Mouse (Mus musculus) neural tube, embryonic 13.5 days (tissue): ENCODE results near the gene Cracr2a. TPM values are rescaled to one million over a fixed set of nuclear protein-coding genes. Genes with fewer than 3 reads are reported as not detected.

Experiments used
- ATAC-seq: fragments of 200-750 bp; cut with Nextera tagmentation; 2 replicates; pipeline ENCODE4 v1.8.0; 2017; ENCODE audit warnings: low read depth, mild to moderate bottlenecking, moderate TSS enrichment, moderate library complexity
- H3K27ac ChIP-seq: fragments of 300-500 bp; sonication (generic); replicated peaks from 2 replicates; pipeline ENCODE4 v1.5.1; 2015; ENCODE audit warnings: moderate library complexity, mild to moderate bottlenecking, inconsistent platforms
- H3K27me3 ChIP-seq: fragments of 300-500 bp; sonication (generic); 2 replicates; pipeline ENCODE4 v1.6.1; 2015; ENCODE audit warnings: mild to moderate bottlenecking, inconsistent platforms
- H3K36me3 ChIP-seq: fragments of 300-500 bp; sonication (generic); 2 replicates; pipeline ENCODE4 v1.6.1; 2015; ENCODE audit warnings: mild to moderate bottlenecking, inconsistent platforms
- H3K4me1 ChIP-seq: fragments of 300-500 bp; sonication (generic); replicated peaks from 2 replicates; pipeline ENCODE4 v1.6.1; 2015; ENCODE audit warnings: inconsistent platforms
- H3K4me2 ChIP-seq: fragments of 300-500 bp; sonication (generic); 2 replicates; pipeline ENCODE4 v1.6.1; 2015; ENCODE audit warnings: inconsistent platforms, mild to moderate bottlenecking, moderate library complexity
- H3K4me3 ChIP-seq: fragments of 300-500 bp; sonication (generic); 2 replicates; pipeline ENCODE4 v1.5.1; 2015; ENCODE audit warnings: mild to moderate bottlenecking, inconsistent platforms
- H3K9ac ChIP-seq: fragments of 300-500 bp; sonication (generic); 2 replicates; pipeline ENCODE4 v1.6.1; 2015; ENCODE audit warnings: moderate library complexity, mild to moderate bottlenecking, inconsistent platforms
- H3K9me3 ChIP-seq: fragments of 300-500 bp; sonication (generic); 2 replicates; pipeline ENCODE4 v1.6.1; 2016; ENCODE audit warnings: inconsistent platforms
- WGBS: fragments of 180-500 bp; shearing (Covaris S2); methylation state at CpG from one replicate; pipeline ENCODE4 v1.1.7; 2015; 5-methylcytosine and 5-hydroxymethylcytosine counted together
- polyA plus RNA-seq: library from polyadenylated mRNA; unstranded; fragments of >200 nt; fragmentation: Nextera tagmentation; extraction: Ambion mirVana; gene quantifications from 2 replicates; pipeline ENCODE4 v1.2.1, GENCODE M21; 2015

Cracr2a gene
- polyA plus RNA-seq, 1 experiment from 2014 or later, result 0.59 TPM

GRCm38 (mm10) chr6:127717239-127718137 is 156.3 kb downstream of the Cracr2a start:
- 7% methylated on average over 21 of the region's 21 CpGs for WGBS
- H3K9ac ChIP-seq, result 0 out of 2 replicates have a peak overlapping the region, but pooled peaks have one; percentile 34

DNA sequence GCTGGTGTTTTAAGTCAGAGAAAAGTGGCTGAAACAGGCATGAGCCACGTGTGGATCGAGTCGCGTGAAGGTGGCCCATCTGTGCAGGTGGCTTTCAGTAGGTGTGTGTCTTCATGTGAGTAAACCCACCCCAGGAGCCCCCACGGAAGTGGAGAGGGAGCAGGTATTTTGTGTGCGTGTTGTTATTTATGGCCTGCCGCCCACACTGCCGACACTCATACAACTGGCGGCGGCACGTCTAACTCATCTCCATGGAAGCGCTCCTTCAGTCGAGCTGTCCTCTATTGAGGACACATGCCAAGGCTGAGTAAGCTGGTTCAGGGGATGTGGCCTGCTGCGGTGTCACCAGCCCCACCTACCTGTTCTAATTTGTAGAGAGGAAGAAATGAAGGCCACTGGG is 158.7 kb downstream of the Cracr2a start:
- Histone ChIP-seq H3K27me3 (no peaks in the 10 kb centered on the region), H3K27ac (peak overlapping the region; percentile 49; the same call in 1 of the 2 replicates)
- WGBS, result 59% methylated on average over 14 of the region's 14 CpGs

More at GRCm38 (mm10) chr6:127717239-127718137, 156.3 kb downstream of the Cracr2a start:
- peak overlapping the region; percentile 42 for H3K4me2 ChIP-seq
- H3K4me3 ChIP-seq, result no peak overlapping the region
- no peaks in the 10 kb centered on the region for H3K36me3 ChIP-seq
- ATAC-seq, result peak; percentile 77
- H3K27ac ChIP-seq, result peak overlapping the region; percentile 87
- H3K9me3 ChIP-seq, result no peaks in the 10 kb centered on the region
- no peaks in the 10 kb centered on the region for H3K27me3 ChIP-seq
- H3K4me1 ChIP-seq, result peaks cover 46% of the 10 kb centered on the region

DNA sequence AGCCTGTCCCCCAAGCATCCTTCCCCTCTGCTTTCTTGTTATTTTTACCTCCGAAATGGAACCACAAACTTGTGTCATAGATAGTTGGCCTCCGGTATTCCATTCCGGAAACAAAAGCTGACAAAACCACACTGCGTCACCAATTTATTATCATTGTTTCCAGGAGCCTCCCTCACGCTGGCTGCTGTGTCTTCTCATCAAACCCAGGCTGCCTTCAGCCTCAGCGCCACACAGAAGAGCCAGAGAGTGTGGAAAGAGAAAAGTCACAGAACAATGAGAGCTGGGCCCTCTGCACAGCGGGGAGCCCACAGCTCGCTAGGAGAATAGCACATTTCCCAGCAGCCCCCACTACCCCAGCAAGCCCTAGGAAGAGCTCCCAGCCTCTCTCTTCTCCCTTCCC is 162.0 kb downstream of the Cracr2a start:
- Histone ChIP-seq H3K4me1 (peaks cover 26% of the 10 kb centered on the region), H3K9ac (no peak overlapping the region), H3K36me3 (peaks cover 34% of the 10 kb centered on the region), H3K27me3 (no peaks in the 10 kb centered on the region), H3K27ac (peak overlapping the region; percentile 59), H3K4me3 (no peak overlapping the region), H3K4me2 (no peak overlapping the region), H3K9me3 (no peaks in the 10 kb centered on the region)
- no peak for ATAC-seq
- 24% methylated on average over 8 of the region's 8 CpGs for WGBS

More for the DNA sequence above, 158.7 kb downstream of the Cracr2a start:
- Histone ChIP-seq H3K4me2 (no peak overlapping the region), H3K4me3 (no peak overlapping the region), H3K4me1 (peaks cover 53% of the 10 kb centered on the region), H3K9me3 (no peaks in the 10 kb centered on the region), H3K9ac (no peak overlapping the region), H3K36me3 (0 out of 2 replicates have a peak, but pooled peaks cover 4% of the 10 kb centered on the region)
- ATAC-seq, result no peak

Other genes starting within 250 kb of the Cracr2a start
- 68.7 and 72.9 TPM in 2 replicates for gene Parp11, start 114.5 kb upstream of the Cracr2a start, polyA plus RNA-seq
- gene Prmt8, start 208.1 kb downstream of the Cracr2a start, polyA plus RNA-seq, result 39.9 and 40.9 TPM in 2 replicates